In the genomic region with DNA sequence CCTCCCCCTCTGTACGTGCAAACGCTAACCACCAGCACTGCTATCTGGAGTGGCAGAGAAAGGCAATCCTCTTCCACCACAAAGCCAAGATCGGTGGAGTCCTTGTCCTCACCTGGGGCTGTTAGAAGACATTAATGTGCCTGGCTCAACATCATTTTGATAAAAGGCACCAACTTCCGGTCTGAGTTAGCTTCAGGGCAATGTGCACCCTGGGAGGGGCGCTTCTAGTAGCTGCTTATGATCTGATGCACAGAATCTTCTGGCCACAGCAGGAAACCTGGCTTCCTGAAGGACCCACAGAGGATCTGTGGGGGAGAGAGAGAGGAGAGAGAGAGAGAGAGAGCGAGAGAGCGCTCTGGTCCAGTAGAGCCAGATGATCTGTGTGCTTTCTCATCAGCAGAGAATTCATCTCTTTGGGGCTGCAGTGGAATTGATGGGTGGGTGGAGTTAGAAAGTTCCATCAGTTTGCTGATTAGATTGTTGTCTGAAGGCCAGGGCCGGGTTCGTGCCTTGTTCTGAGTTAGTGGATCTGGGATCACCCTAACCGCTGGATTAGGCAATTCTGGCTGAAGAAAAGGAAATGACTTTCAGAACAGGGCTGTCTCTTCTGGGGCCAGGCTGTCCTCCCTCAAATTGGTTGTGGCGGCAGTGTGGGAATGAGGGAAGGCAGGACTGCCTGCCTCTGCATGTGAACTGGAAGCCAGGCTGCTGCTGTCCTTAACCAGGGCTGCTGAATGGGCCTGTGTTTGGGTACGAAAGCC, we compare ENCODE assay signal across 8 mouse cellular contexts.
DNase-seq lines count a peak whose midpoint lies in the region; ATAC-seq and TF ChIP-seq lines count a peak whose summit lies in the region.

No protein-coding gene starts in this region.

- H3K36me3 ChIP-seq in embryonic facial prominence, embryonic 13.5 days, result no peaks in the 10 kb centered on the region
- no peaks in the 10 kb centered on the region for H3K36me3 ChIP-seq in kidney, embryonic 16.5 days (ENCODE audit: insufficient read depth, low read length)

- peaks cover 43% of the 10 kb centered on the region for H3K4me1 ChIP-seq in embryonic facial prominence, embryonic 13.5 days
- H3K4me1 ChIP-seq in kidney, embryonic 16.5 days (ENCODE audit: insufficient read depth, low read length), result peaks cover 26% of the 10 kb centered on the region

- intact Hi-C loops in gastrocnemius, adult 2 months (cut with DNase I), result no loop called here

- no peak overlapping the region for H3K4me3 ChIP-seq in gastrocnemius, adult 2 months
- no peak overlapping the region for H3K4me3 ChIP-seq in embryonic facial prominence, embryonic 13.5 days
- no peak overlapping the region for H3K4me3 ChIP-seq in kidney, embryonic 16.5 days (ENCODE audit: low read length)

- TF ChIP-seq CTCF in gastrocnemius, adult 2 months (IDR thresholded peaks at IDR 0.05), result no peak

- H3K27ac ChIP-seq in gastrocnemius, adult 2 months, result peak overlapping the region; percentile 61
- H3K27ac ChIP-seq in embryonic facial prominence, embryonic 13.5 days, result peak overlapping the region; percentile 70
- peak overlapping the region; percentile 4; the same call in 1 of the 2 replicates for H3K27ac ChIP-seq in kidney, embryonic 16.5 days (ENCODE audit: low read length)

- 51% methylated on average over 10 of the region's 12 CpGs for WGBS in embryonic facial prominence, embryonic 13.5 days
- WGBS in kidney, embryonic 16.5 days, result 58% methylated on average over 10 of the region's 12 CpGs

- ATAC-seq in embryonic facial prominence, embryonic 13.5 days (ENCODE audit: insufficient number of reproducible peaks, insufficient read depth, low FRiP score, low TSS enrichment, low read depth), result 0 out of 2 replicates have a peak, but pooled peaks have one; percentile 46
- no peak for ATAC-seq in kidney, embryonic 16.5 days (ENCODE audit: low FRiP score, low TSS enrichment)
- peak; percentile 88 for ATAC-seq in megakaryocyte progenitor cell, adult 5-6 weeks (replicated peaks; ENCODE audit: poor library complexity)

- H3K27me3 ChIP-seq in embryonic facial prominence, embryonic 13.5 days, result no peaks in the 10 kb centered on the region
- H3K27me3 ChIP-seq in kidney, embryonic 16.5 days (ENCODE audit: insufficient read depth, low read length), result no peaks in the 10 kb centered on the region

- DNase-seq in gastrocnemius, adult 2 months, result peak; percentile 68
- DNase-seq in gastrocnemius, postnatal 10 days, result no peak
- DNase-seq in frontal cortex, adult 2 months (ENCODE audit: extremely low spot score in 1 of 2, low spot score in 1 of 2), result no peak
- DNase-seq in layer of hippocampus, adult 9-11 months, result no peak
- DNase-seq in spleen, postnatal 14 days (ENCODE audit: low spot score in 2 of 2), result no peak

- no peak overlapping the region for H3K9ac ChIP-seq in embryonic facial prominence, embryonic 13.5 days
- no peak overlapping the region; the same call in 1 of the 2 replicates for H3K9ac ChIP-seq in kidney, embryonic 16.5 days (replicated peaks; ENCODE audit: low read length)

- H3K9me3 ChIP-seq in embryonic facial prominence, embryonic 13.5 days, result no peaks in the 10 kb centered on the region
- peaks cover under 1% of the 10 kb centered on the region; the same call in 1 of the 2 replicates for H3K9me3 ChIP-seq in kidney, embryonic 16.5 days (ENCODE audit: low read length)

- H3K4me2 ChIP-seq in embryonic facial prominence, embryonic 13.5 days, result no peak overlapping the region
- no peak overlapping the region for H3K4me2 ChIP-seq in kidney, embryonic 16.5 days (replicated peaks; ENCODE audit: low read depth, low read length)

Comparison
In these comparisons a context has a peak if more than half of its experiments do, and no peak if none do; other contexts are left out.
1. H3K27ac ChIP-seq: peak in every context shown above with its lines; median percentile 70 in embryonic facial prominence, embryonic 13.5 days; 61 in gastrocnemius, adult 2 months; 4 in kidney, embryonic 16.5 days.